Mouse (Mus musculus) lung, postnatal 0 days (tissue): ENCODE results near the gene Wipi2. TPM values are rescaled to one million over a fixed set of nuclear protein-coding genes. Genes with fewer than 3 reads are reported as not detected.

Experiments used
- ATAC-seq: fragments of 200-750 bp; cut with Nextera tagmentation; 2 replicates; pipeline ENCODE4 v1.8.0; 2017; ENCODE audit warnings: moderate library complexity
- DNase-seq: peaks from one replicate; pipeline ENCODE4 v3.0.0-alpha.2; 2016; ENCODE audit warnings: low spot score
- H3K27ac ChIP-seq: fragments of 300-500 bp; sonication (generic); 2 replicates; pipeline ENCODE4 v1.5.1; 2014; ENCODE audit warnings: antibody characterized with exemption, mild to moderate bottlenecking, low read length, mixed read lengths
- H3K27me3 ChIP-seq: fragments of 300-500 bp; sonication (generic); replicated peaks from 2 replicates; pipeline ENCODE4 v1.6.1; 2014; ENCODE audit warnings: low read length, mixed read lengths; ENCODE audit not compliant: insufficient read depth
- H3K36me3 ChIP-seq: fragments of 300-500 bp; sonication (generic); 2 replicates; pipeline ENCODE4 v1.6.1; 2014; ENCODE audit warnings: low read length, mixed read lengths; ENCODE audit not compliant: insufficient read depth
- H3K4me1 ChIP-seq: fragments of 300-500 bp; sonication (generic); 2 replicates; pipeline ENCODE4 v1.6.1; 2014; ENCODE audit warnings: antibody characterized with exemption, low read depth, low read length, mixed read lengths; ENCODE audit not compliant: insufficient read depth
- H3K4me2 ChIP-seq: fragments of 300-500 bp; sonication (generic); replicated peaks from 2 replicates; pipeline ENCODE4 v1.6.1; 2014; ENCODE audit warnings: low read depth, mild to moderate bottlenecking, low read length, moderate library complexity, mixed read lengths
- H3K4me3 ChIP-seq: fragments of 300-500 bp; sonication (generic); 2 replicates; pipeline ENCODE4 v1.5.1; 2014; ENCODE audit warnings: low read depth, low read length
- H3K9ac ChIP-seq: fragments of 300-500 bp; sonication (generic); replicated peaks from 2 replicates; pipeline ENCODE4 v1.6.1; 2014; ENCODE audit warnings: low read depth, mild to moderate bottlenecking
- H3K9me3 ChIP-seq: fragments of 300-500 bp; sonication (generic); 2 replicates; pipeline ENCODE4 v1.6.1; 2016; ENCODE audit warnings: low read length, mixed read lengths
- CTCF ChIP-seq: IDR thresholded peaks from 2 replicates; pipeline ENCODE4 v1.5.1; 2016; ENCODE audit warnings: antibody characterized with exemption, mild to moderate bottlenecking
- EP300 ChIP-seq: IDR thresholded peaks from 2 replicates; pipeline ENCODE4 v1.6.1; 2016; ENCODE audit warnings: antibody characterized with exemption, mild to moderate bottlenecking, control low read depth
- WGBS: fragments of 180-500 bp; shearing (Covaris S2); extraction: QIAGEN DNeasy Blood & Tissue Kit; methylation state at CpG from one replicate; pipeline ENCODE4 v1.1.7; 2014; 5-methylcytosine and 5-hydroxymethylcytosine counted together
- polyA plus RNA-seq: library from polyadenylated mRNA; unstranded; fragments of >200 nt; fragmentation: Nextera tagmentation; extraction: Ambion mirVana; gene quantifications from 2 replicates; pipeline ENCODE4 v1.2.1, GENCODE M21; 2015

The Wipi2 gene
- polyA plus RNA-seq, 1 experiment from 2014 or later = 26.6 TPM

GRCm38 (mm10) chr5:142679065-142679464, 51.6 kb downstream of the Wipi2 start:
- Histone ChIP-seq H3K4me3 (no peak overlapping the region), H3K27me3 (no peaks in the 10 kb centered on the region), H3K9me3 (no peaks in the 10 kb centered on the region), H3K27ac (no peak overlapping the region), H3K36me3 (no peaks in the 10 kb centered on the region), H3K4me1 (no peaks in the 10 kb centered on the region), H3K9ac (no peak overlapping the region), H3K4me2 (no peak overlapping the region)
- no peak for DNase-seq
- 100% methylated on average over 1 of the region's 1 CpGs for WGBS
- no peak for ATAC-seq
- no peak for TF ChIP-seq EP300
- TF ChIP-seq CTCF = no peak

DNA sequence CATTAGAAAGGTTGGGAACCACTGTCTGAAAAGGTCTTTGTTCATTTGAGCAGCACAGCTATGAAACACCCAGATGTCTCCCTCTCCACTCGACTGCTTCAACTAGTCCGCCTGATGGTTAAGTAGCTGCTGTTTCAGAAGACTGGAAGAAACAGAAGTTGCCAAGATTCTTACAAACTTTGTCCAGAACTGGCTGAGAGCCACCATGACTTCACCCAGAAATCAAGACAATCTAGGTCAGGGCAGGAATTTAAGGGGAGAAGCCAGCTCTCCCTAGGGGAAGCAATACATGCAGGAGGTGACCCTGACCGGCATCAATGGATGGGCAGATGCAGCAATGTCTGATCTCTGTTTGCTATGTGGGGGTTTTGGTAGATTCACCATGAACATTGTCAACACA, 54.4 kb downstream of the Wipi2 start:
- H3K27me3 ChIP-seq = no peaks in the 10 kb centered on the region
- DNase-seq (no peak), ATAC-seq (no peak)
- no peak overlapping the region for H3K9ac ChIP-seq
- no peak overlapping the region for H3K4me2 ChIP-seq
- no peak overlapping the region for H3K27ac ChIP-seq
- H3K9me3 ChIP-seq = no peaks in the 10 kb centered on the region
- H3K4me3 ChIP-seq = no peak overlapping the region
- no peaks in the 10 kb centered on the region for H3K36me3 ChIP-seq
- H3K4me1 ChIP-seq = no peaks in the 10 kb centered on the region
- TF ChIP-seq EP300 = no peak
- TF ChIP-seq CTCF = no peak
- 73% methylated on average over 3 of the region's 3 CpGs for WGBS

GRCm38 (mm10) chr5:142682529-142682928, 55.0 kb downstream of the Wipi2 start:
- ATAC-seq = no peak
- Histone ChIP-seq H3K4me1 (no peaks in the 10 kb centered on the region), H3K4me3 (no peak overlapping the region), H3K9me3 (no peaks in the 10 kb centered on the region), H3K27me3 (no peaks in the 10 kb centered on the region), H3K4me2 (no peak overlapping the region), H3K9ac (no peak overlapping the region), H3K27ac (no peak overlapping the region), H3K36me3 (no peaks in the 10 kb centered on the region)
- 85% methylated on average over 5 of the region's 5 CpGs for WGBS
- DNase-seq = no peak
- TF ChIP-seq CTCF (no peak), EP300 (no peak)

GRCm38 (mm10) chr5:142688866-142689265, 61.4 kb downstream of the Wipi2 start:
- no peak overlapping the region for H3K9ac ChIP-seq
- no peaks in the 10 kb centered on the region for H3K4me1 ChIP-seq
- TF ChIP-seq EP300 (no peak), CTCF (no peak)
- no peak for DNase-seq
- H3K4me2 ChIP-seq = no peak overlapping the region
- H3K36me3 ChIP-seq = no peaks in the 10 kb centered on the region
- no peak overlapping the region for H3K27ac ChIP-seq
- WGBS = 41% methylated on average over 6 of the region's 6 CpGs
- no peak for ATAC-seq
- H3K27me3 ChIP-seq = no peaks in the 10 kb centered on the region
- no peak overlapping the region for H3K4me3 ChIP-seq
- no peaks in the 10 kb centered on the region for H3K9me3 ChIP-seq

GRCm38 (mm10) chr5:142690343-142690742, 62.8 kb downstream of the Wipi2 start:
- Histone ChIP-seq H3K4me3 (no peak overlapping the region), H3K27me3 (no peaks in the 10 kb centered on the region), H3K9ac (no peak overlapping the region), H3K4me2 (no peak overlapping the region), H3K9me3 (no peaks in the 10 kb centered on the region), H3K4me1 (no peaks in the 10 kb centered on the region), H3K27ac (no peak overlapping the region), H3K36me3 (no peaks in the 10 kb centered on the region)
- ATAC-seq = no peak
- WGBS = 59% methylated on average over 3 of the region's 3 CpGs
- no peak for DNase-seq
- TF ChIP-seq CTCF = no peak
- TF ChIP-seq EP300 = no peak

DNA sequence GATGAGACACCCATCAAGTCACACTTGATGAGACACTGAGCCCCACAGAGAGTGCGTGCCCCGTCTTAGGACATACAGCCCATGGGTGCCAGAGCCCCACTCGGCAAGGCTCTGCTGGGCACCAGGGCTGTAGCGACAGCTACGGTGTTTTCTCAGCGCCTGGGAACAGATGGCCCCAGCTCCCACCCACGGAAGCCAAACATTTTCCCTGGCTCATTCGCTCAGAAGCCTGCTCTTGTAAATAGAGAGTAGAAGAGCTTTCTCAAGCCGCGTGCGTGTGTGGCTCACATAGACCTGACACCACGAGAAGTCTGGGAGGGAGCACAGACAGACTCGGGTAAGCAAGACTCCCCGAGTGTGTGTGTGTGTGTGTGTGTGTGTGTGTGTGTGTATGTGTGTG, 64.8 kb downstream of the Wipi2 start, which contains the start of gene Slc29a4:
Slc29a4 (plus strand) TSS at position 265 of the 400 bp plus-strand sequence.
- Histone ChIP-seq H3K9ac (no peak within 1 kb of the TSS), H3K9me3 (no peaks in the 10 kb centered on the region), H3K4me1 (no peaks in the 10 kb centered on the region), H3K36me3 (no peaks in the 10 kb centered on the region), H3K27ac (no peak within 1 kb of the TSS), H3K4me2 (no peak within 1 kb of the TSS), H3K4me3 (no peak within 1 kb of the TSS), H3K27me3 (no peaks in the 10 kb centered on the region)
- 40% methylated on average over 14 of the region's 14 CpGs for WGBS
- ATAC-seq = no peak
- DNase-seq = no peak
- TF ChIP-seq EP300 (no peak), CTCF (no peak)
